Mouse (Mus musculus) liver, adult 2 months (tissue): ENCODE results near the gene Kat8. TPM values are rescaled to one million over a fixed set of nuclear protein-coding genes. Genes with fewer than 3 reads are reported as not detected.

Experiments
- DNase-seq: peaks from one replicate; pipeline ENCODE4 v3.0.0-alpha.2; 2011; ENCODE audit warnings: low read depth, low spot score; ENCODE audit errors: extremely low read depth
- H3K27ac ChIP-seq: fragments of 200-500 bp; replicated peaks from 2 replicates; pipeline ENCODE4 v1.5.1; 2012; ENCODE audit warnings: low read depth, mild to moderate bottlenecking, control low read depth, inconsistent platforms, low read length; ENCODE audit not compliant: insufficient read depth
- H3K27me3 ChIP-seq: fragments of 200-500 bp; 2 replicates; pipeline ENCODE4 v1.6.1; 2012; ENCODE audit warnings: mild to moderate bottlenecking, moderate library complexity, low read length, inconsistent platforms; ENCODE audit not compliant: control insufficient read depth, insufficient read depth
- H3K36me3 ChIP-seq: fragments of 200-500 bp; 2 replicates; pipeline ENCODE4 v1.6.1; 2012; ENCODE audit warnings: low read length, inconsistent platforms; ENCODE audit not compliant: control insufficient read depth, insufficient read depth
- H3K4me1 ChIP-seq: fragments of 200-500 bp; 2 replicates; pipeline ENCODE4 v1.6.1; 2011; ENCODE audit warnings: low read length; ENCODE audit not compliant: control insufficient read depth, insufficient read depth
- H3K4me3 ChIP-seq: fragments of 200-500 bp; 2 replicates; pipeline ENCODE4 v1.5.1; 2011; ENCODE audit warnings: low read depth, mild to moderate bottlenecking, control low read depth, low read length, moderate library complexity; ENCODE audit not compliant: insufficient read depth
- H3K79me2 ChIP-seq: fragments of 200-500 bp; 2 replicates; pipeline ENCODE4 v1.6.1; 2012; ENCODE audit warnings: inconsistent platforms, mild to moderate bottlenecking, low read length, moderate library complexity; ENCODE audit not compliant: control insufficient read depth, insufficient read depth
- H3K9ac ChIP-seq: fragments of 200-500 bp; 2 replicates; pipeline ENCODE4 v1.6.1; 2012; ENCODE audit warnings: low read depth, mild to moderate bottlenecking, control low read depth, inconsistent platforms, low read length
- CTCF ChIP-seq: fragments of 200-500 bp; IDR thresholded peaks from 2 replicates; pipeline ENCODE4 v1.5.1; 2011; ENCODE audit warnings: low read depth, low read length, control low read depth
- POLR2A ChIP-seq: fragments of 200-500 bp; IDR thresholded peaks from 2 replicates; pipeline ENCODE4 v1.6.1; 2011; ENCODE audit warnings: low read length, control low read depth; ENCODE audit not compliant: insufficient read depth; ENCODE audit errors: extremely low read depth
- WGBS: fragments of 180-500 bp; shearing (Covaris S2); methylation state at CpG from one replicate; pipeline ENCODE4 v1.1.7; 2018; 5-methylcytosine and 5-hydroxymethylcytosine counted together
- polyA plus RNA-seq: library from polyadenylated mRNA; depleted of rRNA; stranded (reverse); fragments of >200 nt; gene quantifications from 2 replicates; pipeline ENCODE4 v1.2.3, GENCODE M21; 2012
- total RNA-seq: library from RNA; depleted of rRNA; stranded (reverse); fragments of >200 nt; gene quantifications from 2 replicates; pipeline ENCODE4 v1.2.3, GENCODE M21; 2014

Gene Kat8
- total and polyA plus RNA-seq, 2 experiments: 11.5 to 15.8 TPM

DNA sequence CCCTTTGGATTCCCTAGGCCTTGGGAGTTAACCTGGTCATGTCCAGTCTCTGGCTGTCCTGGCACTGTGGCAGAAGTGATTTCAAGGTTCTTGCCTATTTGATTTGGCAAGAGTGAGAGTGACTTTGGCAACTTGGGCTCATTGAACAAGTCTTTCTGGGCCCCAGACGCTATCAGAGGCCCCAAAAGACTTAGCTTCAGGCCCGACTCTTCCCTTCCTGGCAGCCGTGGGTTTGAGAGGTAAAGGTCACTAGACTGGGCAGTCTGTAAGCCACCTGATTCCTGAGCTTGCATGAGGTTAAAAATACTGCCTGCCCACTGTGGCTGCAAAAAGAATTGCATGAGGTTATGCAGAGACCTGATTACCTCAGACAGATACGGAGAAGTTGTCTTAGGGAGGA, 3.7 kb upstream of the Kat8 start:
- peak overlapping the region; percentile 19 for H3K27ac ChIP-seq
- H3K4me1 ChIP-seq: peaks cover 11% of the 10 kb centered on the region
- H3K27me3 ChIP-seq: no peaks in the 10 kb centered on the region
- peaks cover 15% of the 10 kb centered on the region for H3K36me3 ChIP-seq
- DNase-seq: peak; percentile 86
- TF ChIP-seq POLR2A (no peak), CTCF (no peak)
- 28% methylated on average over 4 of the region's 4 CpGs for WGBS
- no peak overlapping the region for H3K4me3 ChIP-seq
- H3K9ac ChIP-seq: no peak overlapping the region
- H3K79me2 ChIP-seq: peaks cover 8% of the 10 kb centered on the region; the same call in 1 of the 2 replicates

DNA sequence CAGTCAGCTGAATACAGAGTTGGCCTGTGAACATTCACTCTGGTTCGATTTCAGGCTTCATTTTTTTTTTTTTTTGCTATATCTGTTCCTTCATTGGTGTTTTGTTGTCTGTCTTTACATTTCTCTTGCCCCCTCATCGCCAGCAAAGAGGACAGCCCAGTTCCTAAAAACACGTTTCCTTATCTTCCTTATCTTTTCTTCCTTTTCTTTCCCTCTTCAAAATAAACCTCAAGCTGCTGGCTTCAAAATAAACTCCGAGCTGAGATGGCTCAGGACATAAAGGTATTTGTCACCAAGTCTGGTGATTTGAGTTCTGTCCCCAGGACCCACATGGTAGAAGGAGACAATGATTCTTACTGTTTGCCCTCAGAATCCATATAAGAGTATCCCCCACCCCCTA, 622 bp downstream of the Kat8 start:
- Histone ChIP-seq H3K9ac (peak overlapping the region; percentile 90), H3K27ac (peak overlapping the region; percentile 54), H3K27me3 (no peaks in the 10 kb centered on the region), H3K79me2 (peaks cover 5% of the 10 kb centered on the region; the same call in 1 of the 2 replicates), H3K4me3 (peak overlapping the region; percentile 94), H3K36me3 (peaks cover 16% of the 10 kb centered on the region), H3K4me1 (peaks cover 11% of the 10 kb centered on the region)
- no peak for DNase-seq
- TF ChIP-seq CTCF (no peak), POLR2A (no peak)
- 6% methylated on average over 4 of the region's 4 CpGs for WGBS

- Histone ChIP-seq H3K27me3 (no peaks in the 10 kb centered on the region), H3K9ac (no peak overlapping the region), H3K4me1 (peaks cover 2% of the 10 kb centered on the region; the same call in 1 of the 2 replicates), H3K36me3 (peaks cover 11% of the 10 kb centered on the region), H3K27ac (no peak overlapping the region), H3K79me2 (peaks cover 5% of the 10 kb centered on the region; the same call in 1 of the 2 replicates), H3K4me3 (no peak overlapping the region)
- DNase-seq: no peak
- TF ChIP-seq CTCF: no peak
- TF ChIP-seq POLR2A: no peak
- WGBS: 92% methylated on average over 12 of the region's 12 CpGs
Observed at GRCm38 (mm10) chr7:127915293-127915692, 3.0 kb downstream of the Kat8 start.

- no peaks in the 10 kb centered on the region for H3K27me3 ChIP-seq
- WGBS: 54% methylated on average over 3 of the region's 3 CpGs
- H3K4me1 ChIP-seq: peaks cover 9% of the 10 kb centered on the region; the same call in 1 of the 2 replicates
- no peaks in the 10 kb centered on the region for H3K79me2 ChIP-seq
- peaks cover 11% of the 10 kb centered on the region for H3K36me3 ChIP-seq
- peak; percentile 67 for TF ChIP-seq CTCF
- TF ChIP-seq POLR2A: no peak
- H3K9ac ChIP-seq: no peak overlapping the region
- H3K4me3 ChIP-seq: no peak overlapping the region
- no peak overlapping the region for H3K27ac ChIP-seq
- peak; percentile 60 for DNase-seq
Observed at GRCm38 (mm10) chr7:127918203-127918602, 5.9 kb downstream of the Kat8 start.

- WGBS: 77% methylated on average over 7 of the region's 7 CpGs
- DNase-seq: no peak
- H3K36me3 ChIP-seq: peaks cover 11% of the 10 kb centered on the region
Observed at GRCm38 (mm10) chr7:127919290-127919689, 7.0 kb downstream of the Kat8 start.

GRCm38 (mm10) chr7:127921516-127921915, 9.2 kb downstream of the Kat8 start:
- no peaks in the 10 kb centered on the region for H3K27me3 ChIP-seq
- WGBS: 63% methylated on average over 8 of the region's 8 CpGs
- no peak overlapping the region for H3K9ac ChIP-seq
- H3K4me1 ChIP-seq: peaks cover 9% of the 10 kb centered on the region; the same call in 1 of the 2 replicates
- no peaks in the 10 kb centered on the region for H3K79me2 ChIP-seq
- no peak overlapping the region for H3K27ac ChIP-seq
- H3K36me3 ChIP-seq: peaks cover 8% of the 10 kb centered on the region; the same call in 1 of the 2 replicates
- no peak for TF ChIP-seq POLR2A
- peak; percentile 57 for TF ChIP-seq CTCF
- no peak for DNase-seq
- H3K4me3 ChIP-seq: no peak overlapping the region

More at GRCm38 (mm10) chr7:127919290-127919689, 7.0 kb downstream of the Kat8 start:
- Histone ChIP-seq H3K27ac (no peak overlapping the region), H3K9ac (no peak overlapping the region), H3K4me3 (no peak overlapping the region), H3K27me3 (no peaks in the 10 kb centered on the region), H3K79me2 (no peaks in the 10 kb centered on the region), H3K4me1 (peaks cover 9% of the 10 kb centered on the region; the same call in 1 of the 2 replicates)
- TF ChIP-seq POLR2A (no peak), CTCF (peak; percentile 19; the same call in 1 of the 2 replicates)
